Mouse (Mus musculus): ENCODE measurements around the gene Zdhhc12. TPM values are rescaled to one million over a fixed set of nuclear protein-coding genes. Genes with fewer than 3 reads are reported as not detected.

The Zdhhc12 gene
- polyA plus RNA-seq, 1 experiment from 2014 or later, result 60.3 TPM

- WGBS, result 88% methylated on average over 5 of the region's 5 CpGs
- Histone ChIP-seq H3K27me3 (replicated peaks; ENCODE audit: control insufficient read depth, insufficient read depth, low read length) (no peaks in the 10 kb centered on the region), H3K9ac (ENCODE audit: low read length) (no peak overlapping the region), H3K4me2 (ENCODE audit: low read length) (no peak overlapping the region), H3K9me3 (ENCODE audit: control insufficient read depth, low read length) (no peaks in the 10 kb centered on the region), H3K4me1 (replicated peaks; ENCODE audit: control insufficient read depth, insufficient read depth, low read length) (no peaks in the 10 kb centered on the region), H3K27ac (ENCODE audit: low read depth) (no peak overlapping the region), H3K36me3 (ENCODE audit: control insufficient read depth, insufficient read depth, low read length) (peaks cover 41% of the 10 kb centered on the region), H3K4me3 (ENCODE audit: low read depth, low read length) (no peak overlapping the region)
- DNase-seq (ENCODE audit: low spot score), result no peak
- ATAC-seq (replicated peaks; ENCODE audit: low FRiP score, low TSS enrichment, low read depth), result no peak
These were observed 19.1 kb upstream of the Zdhhc12 start for GRCm38 (mm10) chr2:30112564-30112963.

- H3K4me1 ChIP-seq (replicated peaks; ENCODE audit: control insufficient read depth, insufficient read depth, low read length), result no peaks in the 10 kb centered on the region
- no peaks in the 10 kb centered on the region for H3K9me3 ChIP-seq (ENCODE audit: control insufficient read depth, low read length)
- peaks cover 47% of the 10 kb centered on the region for H3K36me3 ChIP-seq (ENCODE audit: control insufficient read depth, insufficient read depth, low read length)
- H3K4me3 ChIP-seq (ENCODE audit: low read depth, low read length), result no peak overlapping the region
- no peak for ATAC-seq (replicated peaks; ENCODE audit: low FRiP score, low TSS enrichment, low read depth)
- no peak overlapping the region for H3K4me2 ChIP-seq (ENCODE audit: low read length)
- 88% methylated on average over 2 of the region's 2 CpGs for WGBS
- DNase-seq (ENCODE audit: low spot score), result no peak
- no peak overlapping the region for H3K9ac ChIP-seq (ENCODE audit: low read length)
- H3K27me3 ChIP-seq (replicated peaks; ENCODE audit: control insufficient read depth, insufficient read depth, low read length), result no peaks in the 10 kb centered on the region
- no peak overlapping the region for H3K27ac ChIP-seq (ENCODE audit: low read depth)
These were observed 18.1 kb upstream of the Zdhhc12 start for GRCm38 (mm10) chr2:30111500-30111899.

GRCm38 (mm10) chr2:30108260-30108659 is 14.8 kb upstream of the Zdhhc12 start:
- 94% methylated on average over 4 of the region's 4 CpGs for WGBS
- peaks cover 73% of the 10 kb centered on the region for H3K36me3 ChIP-seq (ENCODE audit: control insufficient read depth, insufficient read depth, low read length)
- H3K27ac ChIP-seq (ENCODE audit: low read depth), result no peak overlapping the region
- H3K27me3 ChIP-seq (replicated peaks; ENCODE audit: control insufficient read depth, insufficient read depth, low read length), result no peaks in the 10 kb centered on the region
- no peak overlapping the region for H3K4me2 ChIP-seq (ENCODE audit: low read length)
- no peaks in the 10 kb centered on the region for H3K9me3 ChIP-seq (ENCODE audit: control insufficient read depth, low read length)
- no peak overlapping the region for H3K4me3 ChIP-seq (ENCODE audit: low read depth, low read length)
- no peak for DNase-seq (ENCODE audit: low spot score)
- no peak for ATAC-seq (replicated peaks; ENCODE audit: low FRiP score, low TSS enrichment, low read depth)
- no peak overlapping the region for H3K9ac ChIP-seq (ENCODE audit: low read length)
- H3K4me1 ChIP-seq (replicated peaks; ENCODE audit: control insufficient read depth, insufficient read depth, low read length), result no peaks in the 10 kb centered on the region

- no peaks in the 10 kb centered on the region for H3K9me3 ChIP-seq (ENCODE audit: control insufficient read depth, low read length)
- no peak for ATAC-seq (replicated peaks; ENCODE audit: low FRiP score, low TSS enrichment, low read depth)
- DNase-seq (ENCODE audit: low spot score), result no peak
- H3K27me3 ChIP-seq (replicated peaks; ENCODE audit: control insufficient read depth, insufficient read depth, low read length), result no peaks in the 10 kb centered on the region
- no peak overlapping the region for H3K9ac ChIP-seq (ENCODE audit: low read length)
- H3K4me3 ChIP-seq (ENCODE audit: low read depth, low read length), result no peak overlapping the region
- no peaks in the 10 kb centered on the region for H3K4me1 ChIP-seq (replicated peaks; ENCODE audit: control insufficient read depth, insufficient read depth, low read length)
- peaks cover 74% of the 10 kb centered on the region for H3K36me3 ChIP-seq (ENCODE audit: control insufficient read depth, insufficient read depth, low read length)
- WGBS, result 92% methylated on average over 5 of the region's 5 CpGs
- no peak overlapping the region for H3K4me2 ChIP-seq (ENCODE audit: low read length)
- no peak overlapping the region for H3K27ac ChIP-seq (ENCODE audit: low read depth)
These were observed 14.2 kb upstream of the Zdhhc12 start for GRCm38 (mm10) chr2:30107646-30108045.

DNA sequence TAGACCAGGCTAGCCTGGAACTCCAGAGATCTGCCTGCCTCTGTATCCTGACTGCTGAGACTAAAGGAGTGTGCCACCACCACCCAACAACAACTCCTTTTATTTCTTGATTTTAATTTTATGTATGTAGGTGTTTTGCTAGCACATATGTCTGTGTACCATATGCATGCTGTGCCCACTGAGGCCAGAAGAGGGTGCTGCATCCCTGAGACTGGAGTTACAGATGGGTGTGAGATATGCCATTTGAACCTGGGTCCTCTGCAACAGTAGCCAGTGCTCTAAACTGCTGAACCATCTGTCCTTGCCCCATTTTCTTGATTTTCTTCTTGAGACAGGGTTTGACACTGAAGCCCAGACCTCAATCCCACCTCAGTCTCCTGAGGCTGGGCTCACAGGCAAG is 12.9 kb upstream of the Zdhhc12 start:
- Histone ChIP-seq H3K4me3 (ENCODE audit: low read depth, low read length) (no peak overlapping the region), H3K27me3 (replicated peaks; ENCODE audit: control insufficient read depth, insufficient read depth, low read length) (no peaks in the 10 kb centered on the region), H3K27ac (ENCODE audit: low read depth) (no peak overlapping the region), H3K36me3 (ENCODE audit: control insufficient read depth, insufficient read depth, low read length) (peaks cover 77% of the 10 kb centered on the region), H3K9ac (ENCODE audit: low read length) (no peak overlapping the region), H3K9me3 (ENCODE audit: control insufficient read depth, low read length) (no peaks in the 10 kb centered on the region), H3K4me2 (ENCODE audit: low read length) (no peak overlapping the region), H3K4me1 (replicated peaks; ENCODE audit: control insufficient read depth, insufficient read depth, low read length) (no peaks in the 10 kb centered on the region)
- peak; percentile 71 for DNase-seq (ENCODE audit: low spot score)
- no peak; the same call in 1 of the 2 replicates for ATAC-seq (replicated peaks; ENCODE audit: low FRiP score, low TSS enrichment, low read depth)

GRCm38 (mm10) chr2:30100214-30100613 is 6.8 kb upstream of the Zdhhc12 start:
- no peak overlapping the region for H3K4me3 ChIP-seq (ENCODE audit: low read depth, low read length)
- DNase-seq (ENCODE audit: low spot score) (no peak), ATAC-seq (replicated peaks; ENCODE audit: low FRiP score, low TSS enrichment, low read depth) (no peak)
- H3K27ac ChIP-seq (ENCODE audit: low read depth), result no peak overlapping the region
- H3K9me3 ChIP-seq (ENCODE audit: control insufficient read depth, low read length), result no peaks in the 10 kb centered on the region
- no peaks in the 10 kb centered on the region for H3K4me1 ChIP-seq (replicated peaks; ENCODE audit: control insufficient read depth, insufficient read depth, low read length)
- peaks cover 55% of the 10 kb centered on the region for H3K36me3 ChIP-seq (ENCODE audit: control insufficient read depth, insufficient read depth, low read length)
- no peaks in the 10 kb centered on the region for H3K27me3 ChIP-seq (replicated peaks; ENCODE audit: control insufficient read depth, insufficient read depth, low read length)
- WGBS, result 65% methylated on average over 4 of the region's 4 CpGs
- no peak overlapping the region for H3K4me2 ChIP-seq (ENCODE audit: low read length)
- H3K9ac ChIP-seq (ENCODE audit: low read length), result no peak overlapping the region

- H3K4me3 ChIP-seq (ENCODE audit: low read depth, low read length), result no peak overlapping the region
- no peaks in the 10 kb centered on the region for H3K27me3 ChIP-seq (replicated peaks; ENCODE audit: control insufficient read depth, insufficient read depth, low read length)
- no peak overlapping the region for H3K9ac ChIP-seq (ENCODE audit: low read length)
- peak; percentile 63 for DNase-seq (ENCODE audit: low spot score)
- ATAC-seq (replicated peaks; ENCODE audit: low FRiP score, low TSS enrichment, low read depth), result no peak
- 64% methylated on average over 2 of the region's 2 CpGs for WGBS
- H3K9me3 ChIP-seq (ENCODE audit: control insufficient read depth, low read length), result no peaks in the 10 kb centered on the region
- peaks cover 8% of the 10 kb centered on the region for H3K4me1 ChIP-seq (replicated peaks; ENCODE audit: control insufficient read depth, insufficient read depth, low read length)
- H3K27ac ChIP-seq (ENCODE audit: low read depth), result no peak overlapping the region
- peaks cover 31% of the 10 kb centered on the region for H3K36me3 ChIP-seq (ENCODE audit: control insufficient read depth, insufficient read depth, low read length)
- no peak overlapping the region for H3K4me2 ChIP-seq (ENCODE audit: low read length)
These were observed 2.6 kb upstream of the Zdhhc12 start for GRCm38 (mm10) chr2:30095882-30096527.

- Histone ChIP-seq H3K9me3 (ENCODE audit: control insufficient read depth, low read length) (no peaks in the 10 kb centered on the region), H3K27me3 (replicated peaks; ENCODE audit: control insufficient read depth, insufficient read depth, low read length) (no peaks in the 10 kb centered on the region), H3K9ac (ENCODE audit: low read length) (peak overlapping the region; percentile 63), H3K27ac (ENCODE audit: low read depth) (peak overlapping the region; percentile 67), H3K4me2 (ENCODE audit: low read length) (peak overlapping the region; percentile 87), H3K4me3 (ENCODE audit: low read depth, low read length) (peak overlapping the region; percentile 77), H3K4me1 (replicated peaks; ENCODE audit: control insufficient read depth, insufficient read depth, low read length) (peaks cover 8% of the 10 kb centered on the region), H3K36me3 (ENCODE audit: control insufficient read depth, insufficient read depth, low read length) (peaks cover 30% of the 10 kb centered on the region)
- no peak for DNase-seq (ENCODE audit: low spot score)
- 3% methylated on average over 13 of the region's 13 CpGs for WGBS
- peak; percentile 10 for ATAC-seq (replicated peaks; ENCODE audit: low FRiP score, low TSS enrichment, low read depth)
These were observed 750 bp upstream of the Zdhhc12 start for GRCm38 (mm10) chr2:30094208-30094588.

- 45% methylated on average over 6 of the region's 6 CpGs for WGBS
- Histone ChIP-seq H3K9me3 (ENCODE audit: control insufficient read depth, low read length) (no peaks in the 10 kb centered on the region), H3K27ac (ENCODE audit: low read depth) (peak overlapping the region; percentile 40; the same call in 1 of the 2 replicates), H3K9ac (ENCODE audit: low read length) (peak overlapping the region; percentile 63), H3K4me3 (ENCODE audit: low read depth, low read length) (peak overlapping the region; percentile 77), H3K4me1 (replicated peaks; ENCODE audit: control insufficient read depth, insufficient read depth, low read length) (peaks cover 8% of the 10 kb centered on the region), H3K4me2 (ENCODE audit: low read length) (peak overlapping the region; percentile 87), H3K27me3 (replicated peaks; ENCODE audit: control insufficient read depth, insufficient read depth, low read length) (no peaks in the 10 kb centered on the region), H3K36me3 (ENCODE audit: control insufficient read depth, insufficient read depth, low read length) (peaks cover 23% of the 10 kb centered on the region)
- DNase-seq (ENCODE audit: low spot score) (no peak), ATAC-seq (replicated peaks; ENCODE audit: low FRiP score, low TSS enrichment, low read depth) (no peak)
These were observed 1.0 kb downstream of the Zdhhc12 start for GRCm38 (mm10) chr2:30092280-30092918.
